Mouse (Mus musculus): Measurements from ENCODE around the gene Man1a. TPM values are rescaled to one million over a fixed set of nuclear protein-coding genes. Genes with fewer than 3 reads are reported as not detected.
A peak's percentile ranks its signal among the peaks of the same experiment; 100 is the strongest.

Gene Man1a
- total and polyA plus RNA-seq, 2 experiments from 2014 or later: 3.3 to 17.6 TPM

DNA sequence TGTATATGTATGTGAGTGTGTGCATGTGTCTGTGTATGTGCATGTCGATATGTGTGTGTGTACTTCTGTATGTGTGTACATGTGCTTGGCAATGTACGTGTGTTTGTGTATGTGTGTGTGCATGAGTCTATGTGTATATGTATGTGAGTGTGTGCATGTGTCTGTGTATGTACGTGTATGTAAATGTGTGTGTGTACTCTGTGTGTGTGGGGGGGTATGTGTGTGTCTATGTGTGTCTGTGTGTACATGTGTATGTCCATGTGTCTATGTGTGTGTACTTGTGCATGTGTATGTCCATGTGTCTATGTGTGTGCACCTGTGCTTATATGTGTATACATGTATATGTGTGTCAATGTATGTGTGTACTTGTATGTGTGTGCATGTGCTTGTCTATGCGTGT is 15.2 kb downstream of the Man1a start:
- 93% methylated on average over 4 of the region's 4 CpGs for WGBS
- TF ChIP-seq EP300 (IDR thresholded peaks at IDR 0.05; ENCODE audit: low read depth): no peak
- TF ChIP-seq CTCF (IDR thresholded peaks at IDR 0.05; ENCODE audit: low read depth): no peak
- ATAC-seq (ENCODE audit: insufficient read depth, low read depth) (no peak), DNase-seq (ENCODE audit: low spot score) (no peak)
- Histone ChIP-seq H3K27me3 (ENCODE audit: control insufficient read depth, insufficient read depth, low read length) (no peaks in the 10 kb centered on the region), H3K9me3 (replicated peaks; ENCODE audit: control insufficient read depth, low read length) (no peaks in the 10 kb centered on the region), H3K4me1 (ENCODE audit: control insufficient read depth, insufficient read depth) (peaks cover 7% of the 10 kb centered on the region; the same call in 1 of the 2 replicates), H3K36me3 (replicated peaks; ENCODE audit: control insufficient read depth, insufficient read depth, low read length) (0 out of 2 replicates have a peak, but pooled peaks cover 2% of the 10 kb centered on the region), H3K4me2 (ENCODE audit: low read depth, low read length) (no peak overlapping the region), H3K4me3 (ENCODE audit: low read depth, low read length) (no peak overlapping the region), H3K9ac (replicated peaks; ENCODE audit: low read depth, low read length) (no peak overlapping the region), H3K27ac (ENCODE audit: low read depth) (no peak overlapping the region)

DNA sequence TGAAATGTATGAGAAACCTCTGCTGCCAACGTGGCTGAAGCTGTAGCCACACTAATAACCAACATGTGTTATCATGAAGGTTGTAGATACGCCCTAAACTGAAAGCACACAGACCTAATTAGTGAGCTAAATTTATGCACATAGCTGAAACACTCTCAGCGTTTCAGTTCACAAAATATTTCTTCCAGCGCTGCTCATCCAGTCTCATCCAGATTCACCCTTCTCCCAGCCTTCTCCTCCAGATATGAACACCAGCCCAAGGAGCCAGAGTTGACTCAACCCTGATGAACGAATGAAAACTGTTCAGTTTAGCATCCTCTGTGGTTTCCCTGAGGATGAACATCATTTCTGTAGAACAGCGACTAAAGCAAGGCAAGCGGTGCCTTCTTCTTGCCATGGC is 15.8 kb downstream of the Man1a start:
- peak; percentile 5 for DNase-seq (ENCODE audit: low spot score)
- H3K4me3 ChIP-seq (ENCODE audit: low read depth, low read length): no peak overlapping the region
- WGBS: 55% methylated on average over 7 of the region's 7 CpGs
- H3K27me3 ChIP-seq (ENCODE audit: control insufficient read depth, insufficient read depth, low read length): no peaks in the 10 kb centered on the region
- no peaks in the 10 kb centered on the region for H3K9me3 ChIP-seq (replicated peaks; ENCODE audit: control insufficient read depth, low read length)
- peak overlapping the region; percentile 18; the same call in 1 of the 2 replicates for H3K4me2 ChIP-seq (ENCODE audit: low read depth, low read length)
- no peak for TF ChIP-seq CTCF (IDR thresholded peaks at IDR 0.05; ENCODE audit: low read depth)
- no peak for TF ChIP-seq EP300 (IDR thresholded peaks at IDR 0.05; ENCODE audit: low read depth)
- no peak overlapping the region for H3K9ac ChIP-seq (replicated peaks; ENCODE audit: low read depth, low read length)
- peaks cover 7% of the 10 kb centered on the region; the same call in 1 of the 2 replicates for H3K4me1 ChIP-seq (ENCODE audit: control insufficient read depth, insufficient read depth)
- no peak for ATAC-seq (ENCODE audit: insufficient read depth, low read depth)
- 0 out of 2 replicates have a peak overlapping the region, but pooled peaks have one; percentile 7 for H3K27ac ChIP-seq (ENCODE audit: low read depth)
- H3K36me3 ChIP-seq (replicated peaks; ENCODE audit: control insufficient read depth, insufficient read depth, low read length): no peaks in the 10 kb centered on the region

- ATAC-seq (ENCODE audit: insufficient read depth, low read depth) (0 out of 2 replicates have a peak, but pooled peaks have one; percentile 45), DNase-seq (ENCODE audit: low spot score) (peak; percentile 50)
- H3K27ac ChIP-seq (ENCODE audit: low read depth): no peak overlapping the region
- no peaks in the 10 kb centered on the region for H3K27me3 ChIP-seq (ENCODE audit: control insufficient read depth, insufficient read depth, low read length)
- WGBS: 34% methylated on average over 6 of the region's 6 CpGs
- peaks cover 7% of the 10 kb centered on the region; the same call in 1 of the 2 replicates for H3K4me1 ChIP-seq (ENCODE audit: control insufficient read depth, insufficient read depth)
- peak overlapping the region; percentile 10; the same call in 1 of the 2 replicates for H3K4me2 ChIP-seq (ENCODE audit: low read depth, low read length)
- H3K36me3 ChIP-seq (replicated peaks; ENCODE audit: control insufficient read depth, insufficient read depth, low read length): no peaks in the 10 kb centered on the region
- H3K9me3 ChIP-seq (replicated peaks; ENCODE audit: control insufficient read depth, low read length): no peaks in the 10 kb centered on the region
- no peak overlapping the region for H3K9ac ChIP-seq (replicated peaks; ENCODE audit: low read depth, low read length)
- H3K4me3 ChIP-seq (ENCODE audit: low read depth, low read length): no peak overlapping the region
- TF ChIP-seq EP300 (IDR thresholded peaks at IDR 0.05; ENCODE audit: low read depth) (no peak), CTCF (IDR thresholded peaks at IDR 0.05; ENCODE audit: low read depth) (peak; percentile 52)
Measured at GRCm38 (mm10) chr10:54059679-54060249, 16.6 kb downstream of the Man1a start.

GRCm38 (mm10) chr10:54059092-54059496 is 17.3 kb downstream of the Man1a start:
- TF ChIP-seq EP300 (IDR thresholded peaks at IDR 0.05; ENCODE audit: low read depth) (no peak), CTCF (IDR thresholded peaks at IDR 0.05; ENCODE audit: low read depth) (no peak)
- DNase-seq (ENCODE audit: low spot score): peak; percentile 46
- H3K9ac ChIP-seq (replicated peaks; ENCODE audit: low read depth, low read length): no peak overlapping the region
- no peak overlapping the region for H3K27ac ChIP-seq (ENCODE audit: low read depth)
- H3K4me3 ChIP-seq (ENCODE audit: low read depth, low read length): no peak overlapping the region
- no peaks in the 10 kb centered on the region for H3K36me3 ChIP-seq (replicated peaks; ENCODE audit: control insufficient read depth, insufficient read depth, low read length)
- H3K9me3 ChIP-seq (replicated peaks; ENCODE audit: control insufficient read depth, low read length): no peaks in the 10 kb centered on the region
- WGBS: 3% methylated on average over 3 of the region's 3 CpGs
- H3K4me1 ChIP-seq (ENCODE audit: control insufficient read depth, insufficient read depth): peaks cover 7% of the 10 kb centered on the region; the same call in 1 of the 2 replicates
- H3K27me3 ChIP-seq (ENCODE audit: control insufficient read depth, insufficient read depth, low read length): no peaks in the 10 kb centered on the region
- H3K4me2 ChIP-seq (ENCODE audit: low read depth, low read length): no peak overlapping the region
- peak; percentile 74 for ATAC-seq (ENCODE audit: insufficient read depth, low read depth)

DNA sequence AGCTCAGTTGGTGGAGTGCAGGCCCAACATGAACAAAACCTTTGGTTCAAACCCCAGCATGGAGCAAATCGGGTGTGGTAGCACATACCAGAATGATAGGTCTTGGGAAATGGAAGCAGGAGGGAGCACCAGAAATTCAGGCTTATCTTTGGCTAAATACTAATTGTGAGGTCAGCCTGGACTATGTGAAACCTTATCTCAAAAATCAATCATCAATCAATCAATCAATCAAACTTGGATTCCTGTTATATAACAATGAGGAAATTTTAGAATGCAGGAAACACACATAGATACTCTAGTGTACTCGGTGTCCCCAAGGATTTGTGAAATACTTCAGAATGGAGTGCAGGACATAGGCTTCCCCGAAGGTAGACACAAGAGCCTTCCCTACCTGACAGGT is 17.8 kb downstream of the Man1a start:
- no peak for ATAC-seq (ENCODE audit: insufficient read depth, low read depth)
- Histone ChIP-seq H3K27ac (ENCODE audit: low read depth) (no peak overlapping the region), H3K36me3 (replicated peaks; ENCODE audit: control insufficient read depth, insufficient read depth, low read length) (no peaks in the 10 kb centered on the region), H3K4me3 (ENCODE audit: low read depth, low read length) (no peak overlapping the region), H3K9ac (replicated peaks; ENCODE audit: low read depth, low read length) (no peak overlapping the region), H3K27me3 (ENCODE audit: control insufficient read depth, insufficient read depth, low read length) (no peaks in the 10 kb centered on the region), H3K4me2 (ENCODE audit: low read depth, low read length) (no peak overlapping the region), H3K4me1 (ENCODE audit: control insufficient read depth, insufficient read depth) (peaks cover 7% of the 10 kb centered on the region; the same call in 1 of the 2 replicates), H3K9me3 (replicated peaks; ENCODE audit: control insufficient read depth, low read length) (no peaks in the 10 kb centered on the region)
- DNase-seq (ENCODE audit: low spot score): no peak
- WGBS: 60% methylated on average over 3 of the region's 3 CpGs
- TF ChIP-seq EP300 (IDR thresholded peaks at IDR 0.05; ENCODE audit: low read depth) (no peak), CTCF (IDR thresholded peaks at IDR 0.05; ENCODE audit: low read depth) (no peak)

DNA sequence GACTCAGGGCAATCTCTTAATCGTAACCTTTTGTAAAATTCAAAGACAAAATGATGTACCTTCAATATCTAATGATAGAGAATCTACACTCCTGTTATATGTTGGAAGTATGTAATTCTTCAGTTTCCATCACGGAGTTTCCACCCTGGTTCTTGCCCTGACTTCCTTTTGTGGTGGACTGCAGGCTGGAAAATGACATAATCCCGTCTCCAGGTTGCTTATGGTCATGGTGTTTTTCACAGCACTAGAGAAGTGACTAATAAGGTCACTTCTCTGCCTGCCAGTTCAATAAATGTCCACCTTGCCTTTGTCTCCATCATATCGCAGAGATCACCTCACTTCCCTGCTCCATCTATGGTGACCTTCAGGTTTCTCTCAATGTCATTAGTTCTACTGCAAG is 22.2 kb downstream of the Man1a start:
- TF ChIP-seq EP300 (IDR thresholded peaks at IDR 0.05; ENCODE audit: low read depth) (no peak), CTCF (IDR thresholded peaks at IDR 0.05; ENCODE audit: low read depth) (no peak)
- 84% methylated on average over 4 of the region's 4 CpGs for WGBS
- H3K27ac ChIP-seq (ENCODE audit: low read depth): no peak overlapping the region

More for the DNA sequence above, 22.2 kb downstream of the Man1a start:
- ATAC-seq (ENCODE audit: insufficient read depth, low read depth) (no peak), DNase-seq (ENCODE audit: low spot score) (no peak)
- H3K36me3 ChIP-seq (replicated peaks; ENCODE audit: control insufficient read depth, insufficient read depth, low read length): no peaks in the 10 kb centered on the region
- no peaks in the 10 kb centered on the region for H3K27me3 ChIP-seq (ENCODE audit: control insufficient read depth, insufficient read depth, low read length)
- no peak overlapping the region for H3K4me2 ChIP-seq (ENCODE audit: low read depth, low read length)
- H3K4me1 ChIP-seq (ENCODE audit: control insufficient read depth, insufficient read depth): no peaks in the 10 kb centered on the region
- no peak overlapping the region for H3K9ac ChIP-seq (replicated peaks; ENCODE audit: low read depth, low read length)
- no peaks in the 10 kb centered on the region for H3K9me3 ChIP-seq (replicated peaks; ENCODE audit: control insufficient read depth, low read length)
- H3K4me3 ChIP-seq (ENCODE audit: low read depth, low read length): no peak overlapping the region

All from heart, postnatal 0 days (tissue).